Mouse (Mus musculus): ENCODE results near the gene Elmsan1. TPM values are rescaled to one million over a fixed set of nuclear protein-coding genes. Genes with fewer than 3 reads are reported as not detected.

Elmsan1 gene
- polyA plus RNA-seq, 1 experiment: 26.1 TPM

DNA sequence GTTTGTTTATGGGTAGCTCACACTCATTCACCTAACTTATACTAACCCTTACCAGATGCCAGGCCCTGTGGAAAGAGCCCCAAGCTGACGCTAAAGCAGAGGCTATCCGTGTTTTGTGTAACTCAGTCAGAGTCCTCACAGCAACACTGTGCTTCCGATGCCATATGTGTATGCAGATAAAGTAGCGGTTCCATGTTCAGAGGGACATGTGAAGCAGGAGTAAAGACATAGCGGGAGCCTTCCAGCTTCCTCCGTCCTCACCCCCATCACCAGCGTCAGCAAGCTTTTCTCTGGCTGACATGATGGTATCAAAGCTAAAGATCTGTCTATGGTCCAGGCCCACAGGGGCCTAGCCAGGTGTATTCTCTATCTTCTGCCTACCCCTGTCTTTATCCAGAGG is 27.5 kb downstream of the Elmsan1 start:
- TF ChIP-seq POLR2A (IDR thresholded peaks at IDR 0.05; ENCODE audit: control insufficient read depth, extremely low read depth, insufficient read depth, low read length, poor library complexity) (no peak), CTCF (IDR thresholded peaks at IDR 0.05; ENCODE audit: borderline replicate concordance, control insufficient read depth, extremely low read depth, insufficient read depth, low read length, poor library complexity) (no peak)
- Histone ChIP-seq H3K27me3 (ENCODE audit: control insufficient read depth, insufficient read depth, low read length) (no peaks in the 10 kb centered on the region), H3K4me1 (replicated peaks; ENCODE audit: control insufficient read depth, insufficient read depth, low read length) (peaks cover 40% of the 10 kb centered on the region), H3K4me3 (ENCODE audit: control insufficient read depth, insufficient read depth, low read length) (no peak overlapping the region), H3K36me3 (ENCODE audit: control insufficient read depth, insufficient read depth, low read length) (no peaks in the 10 kb centered on the region), H3K27ac (ENCODE audit: control insufficient read depth, insufficient read depth, low read length) (no peak overlapping the region)
- 94% methylated on average over 7 of the region's 7 CpGs for WGBS
- no peak for DNase-seq

- H3K27ac ChIP-seq (ENCODE audit: control insufficient read depth, insufficient read depth, low read length): no peak overlapping the region
- no peak overlapping the region for H3K4me3 ChIP-seq (ENCODE audit: control insufficient read depth, insufficient read depth, low read length)
- DNase-seq: no peak
Measured at GRCm38 (mm10) chr12:84190151-84190820, 28.4 kb downstream of the Elmsan1 start.

DNA sequence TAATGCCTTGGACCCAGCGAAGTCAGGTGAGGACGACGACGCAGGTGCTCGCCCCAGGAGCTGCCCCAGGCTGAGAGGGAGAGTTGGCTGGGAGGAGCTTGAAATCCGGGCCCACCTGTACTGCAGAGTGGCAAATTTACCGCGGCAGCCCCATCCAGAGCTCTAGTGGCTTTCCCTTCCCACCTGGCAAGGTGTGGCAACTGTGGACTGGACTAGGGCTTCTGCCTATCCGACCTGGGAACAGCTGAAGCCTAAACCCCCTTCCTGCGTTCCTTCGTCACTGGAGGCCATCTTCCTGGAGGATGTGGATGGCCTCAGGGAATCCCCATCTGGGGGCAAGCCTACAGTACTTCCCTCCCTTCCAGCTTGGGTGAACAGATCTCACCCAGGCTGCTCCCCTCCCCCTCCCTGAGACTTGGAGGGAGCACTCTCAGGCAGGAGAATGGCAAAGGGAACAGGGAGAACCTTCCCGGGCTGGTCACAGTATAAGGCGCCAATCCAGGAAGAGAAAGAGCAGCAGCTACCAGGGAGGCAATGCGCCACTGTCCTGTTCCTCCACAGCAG is 29.7 kb downstream of the Elmsan1 start:
- DNase-seq: no peak
- no peaks in the 10 kb centered on the region for H3K27me3 ChIP-seq (ENCODE audit: control insufficient read depth, insufficient read depth, low read length)
- H3K27ac ChIP-seq (ENCODE audit: control insufficient read depth, insufficient read depth, low read length): no peak overlapping the region
- 69% methylated on average over 14 of the region's 14 CpGs for WGBS
- H3K4me3 ChIP-seq (ENCODE audit: control insufficient read depth, insufficient read depth, low read length): no peak overlapping the region
- H3K36me3 ChIP-seq (ENCODE audit: control insufficient read depth, insufficient read depth, low read length): no peaks in the 10 kb centered on the region
- TF ChIP-seq CTCF (IDR thresholded peaks at IDR 0.05; ENCODE audit: borderline replicate concordance, control insufficient read depth, extremely low read depth, insufficient read depth, low read length, poor library complexity) (no peak), POLR2A (IDR thresholded peaks at IDR 0.05; ENCODE audit: control insufficient read depth, extremely low read depth, insufficient read depth, low read length, poor library complexity) (no peak)
- peaks cover 35% of the 10 kb centered on the region for H3K4me1 ChIP-seq (replicated peaks; ENCODE audit: control insufficient read depth, insufficient read depth, low read length)

More at GRCm38 (mm10) chr12:84190151-84190820, 28.4 kb downstream of the Elmsan1 start:
- no peaks in the 10 kb centered on the region for H3K27me3 ChIP-seq (ENCODE audit: control insufficient read depth, insufficient read depth, low read length)
- TF ChIP-seq POLR2A (IDR thresholded peaks at IDR 0.05; ENCODE audit: control insufficient read depth, extremely low read depth, insufficient read depth, low read length, poor library complexity) (no peak), CTCF (IDR thresholded peaks at IDR 0.05; ENCODE audit: borderline replicate concordance, control insufficient read depth, extremely low read depth, insufficient read depth, low read length, poor library complexity) (no peak)
- H3K4me1 ChIP-seq (replicated peaks; ENCODE audit: control insufficient read depth, insufficient read depth, low read length): peaks cover 39% of the 10 kb centered on the region
- 84% methylated on average over 15 of the region's 15 CpGs for WGBS
- no peaks in the 10 kb centered on the region for H3K36me3 ChIP-seq (ENCODE audit: control insufficient read depth, insufficient read depth, low read length)

GRCm38 (mm10) chr12:84187752-84188601 is 30.7 kb downstream of the Elmsan1 start:
- Histone ChIP-seq H3K4me1 (replicated peaks; ENCODE audit: control insufficient read depth, insufficient read depth, low read length) (peaks cover 34% of the 10 kb centered on the region), H3K4me3 (ENCODE audit: control insufficient read depth, insufficient read depth, low read length) (no peak overlapping the region), H3K36me3 (ENCODE audit: control insufficient read depth, insufficient read depth, low read length) (no peaks in the 10 kb centered on the region), H3K27ac (ENCODE audit: control insufficient read depth, insufficient read depth, low read length) (no peak overlapping the region), H3K27me3 (ENCODE audit: control insufficient read depth, insufficient read depth, low read length) (no peaks in the 10 kb centered on the region)
- 65% methylated on average over 15 of the region's 15 CpGs for WGBS
- TF ChIP-seq CTCF (IDR thresholded peaks at IDR 0.05; ENCODE audit: borderline replicate concordance, control insufficient read depth, extremely low read depth, insufficient read depth, low read length, poor library complexity): no peak
- TF ChIP-seq POLR2A (IDR thresholded peaks at IDR 0.05; ENCODE audit: control insufficient read depth, extremely low read depth, insufficient read depth, low read length, poor library complexity): no peak
- DNase-seq: no peak

- Histone ChIP-seq H3K36me3 (ENCODE audit: control insufficient read depth, insufficient read depth, low read length) (no peaks in the 10 kb centered on the region), H3K27me3 (ENCODE audit: control insufficient read depth, insufficient read depth, low read length) (no peaks in the 10 kb centered on the region), H3K4me1 (replicated peaks; ENCODE audit: control insufficient read depth, insufficient read depth, low read length) (peaks cover 24% of the 10 kb centered on the region), H3K4me3 (ENCODE audit: control insufficient read depth, insufficient read depth, low read length) (no peak overlapping the region), H3K27ac (ENCODE audit: control insufficient read depth, insufficient read depth, low read length) (no peak overlapping the region)
- no peak for DNase-seq
- WGBS: 94% methylated on average over 5 of the region's 5 CpGs
- no peak for TF ChIP-seq POLR2A (IDR thresholded peaks at IDR 0.05; ENCODE audit: control insufficient read depth, extremely low read depth, insufficient read depth, low read length, poor library complexity)
- no peak for TF ChIP-seq CTCF (IDR thresholded peaks at IDR 0.05; ENCODE audit: borderline replicate concordance, control insufficient read depth, extremely low read depth, insufficient read depth, low read length, poor library complexity)
Measured at GRCm38 (mm10) chr12:84186950-84187349, 31.7 kb downstream of the Elmsan1 start.

- no peak for TF ChIP-seq CTCF (IDR thresholded peaks at IDR 0.05; ENCODE audit: borderline replicate concordance, control insufficient read depth, extremely low read depth, insufficient read depth, low read length, poor library complexity)
- no peak for TF ChIP-seq POLR2A (IDR thresholded peaks at IDR 0.05; ENCODE audit: control insufficient read depth, extremely low read depth, insufficient read depth, low read length, poor library complexity)
- Histone ChIP-seq H3K4me1 (replicated peaks; ENCODE audit: control insufficient read depth, insufficient read depth, low read length) (peaks cover 28% of the 10 kb centered on the region), H3K4me3 (ENCODE audit: control insufficient read depth, insufficient read depth, low read length) (no peak overlapping the region), H3K36me3 (ENCODE audit: control insufficient read depth, insufficient read depth, low read length) (no peaks in the 10 kb centered on the region), H3K27ac (ENCODE audit: control insufficient read depth, insufficient read depth, low read length) (no peak overlapping the region), H3K27me3 (ENCODE audit: control insufficient read depth, insufficient read depth, low read length) (no peaks in the 10 kb centered on the region)
- no peak for DNase-seq
- 96% methylated on average over 3 of the region's 3 CpGs for WGBS
Measured at GRCm38 (mm10) chr12:84186536-84186935, 32.1 kb downstream of the Elmsan1 start.
